Mouse (Mus musculus) embryo, embryonic 9.5 days (tissue): ENCODE data around the gene Mroh3.
A peak's percentile ranks its signal among the peaks of the same experiment; 100 is the strongest.

Source experiments
- DNase-seq: peaks from one replicate; pipeline ENCODE4 v3.0.0-alpha.2; 2017; ENCODE audit errors: extremely low spot score

The Mroh3 gene

DNA sequence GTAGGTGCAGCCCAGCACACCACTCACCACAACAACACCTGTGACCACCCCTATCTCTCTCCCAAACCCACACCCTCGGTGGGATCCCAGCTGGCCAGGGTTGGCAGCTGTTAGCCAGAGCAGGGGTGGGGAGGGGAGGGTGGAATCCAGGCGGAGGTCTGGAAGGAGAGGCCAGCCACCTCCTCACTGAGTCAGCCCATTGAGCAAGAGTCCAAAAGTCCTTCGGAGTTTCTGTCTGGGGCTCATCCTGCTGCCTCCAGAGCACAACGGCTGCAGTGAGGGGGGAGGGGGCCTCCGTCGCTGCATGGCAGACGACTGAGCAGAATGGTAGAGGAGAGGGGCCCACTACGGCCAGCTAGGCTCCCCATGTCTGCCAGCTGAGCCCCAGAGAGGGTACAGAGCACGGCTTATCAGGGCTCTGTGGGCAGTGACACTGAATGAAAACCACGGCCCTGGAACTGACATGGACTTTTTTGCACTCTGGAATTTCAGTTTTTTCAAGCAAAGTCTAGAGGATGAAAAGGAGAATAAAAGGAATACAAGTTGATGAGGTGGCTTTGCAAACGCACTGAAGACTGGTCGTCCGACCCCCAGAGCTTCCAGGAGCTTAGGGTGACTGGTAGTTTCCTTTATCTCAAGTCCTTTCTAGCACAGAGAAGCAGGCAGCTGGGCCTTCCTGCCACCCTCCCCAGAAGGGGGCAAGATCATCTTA is 15.9 kb upstream of the Mroh3 start:
- DNase-seq: peak; percentile 35

DNA sequence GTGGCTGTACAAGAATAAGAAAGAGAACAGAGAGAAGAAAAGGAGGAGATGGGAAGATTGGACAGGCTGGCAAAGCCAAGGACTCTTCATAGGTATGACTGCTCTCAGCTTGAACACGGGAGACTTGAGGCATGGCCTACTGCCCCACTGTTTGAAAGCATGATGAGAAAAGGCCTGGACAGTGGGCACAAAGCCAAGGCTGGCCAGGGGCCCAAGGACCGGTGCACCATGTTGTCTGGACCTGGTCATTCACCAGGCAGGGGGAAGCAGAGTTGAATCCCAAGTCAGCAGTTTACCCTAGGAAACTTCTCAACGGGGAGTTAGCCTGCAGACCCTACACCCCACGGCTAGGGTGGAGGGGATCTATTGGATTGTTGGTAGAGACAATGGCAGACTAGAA is 15.2 kb upstream of the Mroh3 start:
- DNase-seq: no peak

DNA sequence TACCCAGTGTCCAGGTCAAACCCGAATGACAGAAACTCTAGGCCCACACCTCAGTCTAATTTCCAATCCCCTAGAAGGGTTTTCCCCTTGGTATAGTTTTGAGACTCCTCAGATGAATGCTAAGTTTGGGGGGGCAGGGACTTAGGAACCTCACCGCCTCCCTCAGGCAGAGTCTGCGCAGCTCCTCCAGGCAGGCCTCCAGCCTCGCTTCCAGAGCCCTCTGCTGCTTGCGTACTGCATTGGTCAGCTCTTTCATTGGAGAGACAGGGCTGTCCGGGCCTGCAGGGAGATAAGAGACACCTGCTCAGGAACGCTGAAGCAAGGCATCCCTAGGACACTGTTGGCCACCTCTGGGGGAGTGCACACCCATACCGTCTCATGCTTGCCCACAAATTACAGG is 14.0 kb upstream of the Mroh3 start:
- DNase-seq: no peak

DNA sequence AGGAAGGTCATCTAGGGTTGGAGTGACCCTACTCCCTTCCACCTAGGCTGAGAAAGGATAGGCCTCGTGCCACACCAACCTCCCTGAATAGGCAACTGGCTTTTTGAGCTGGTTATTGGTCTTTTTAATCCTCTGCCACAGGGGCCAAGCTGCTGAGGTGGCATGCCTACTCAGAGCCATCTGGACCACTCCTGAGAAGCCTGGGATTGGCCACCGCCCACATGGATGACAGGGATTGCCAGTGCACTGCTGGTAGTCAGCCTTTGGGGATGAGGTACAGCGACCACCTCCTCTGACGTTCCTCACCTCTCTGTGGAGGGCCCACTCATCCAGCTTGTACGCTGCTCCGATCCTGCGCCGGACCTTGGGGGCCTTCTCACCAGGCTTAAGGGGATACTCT is 13.2 kb upstream of the Mroh3 start:
- DNase-seq: no peak

DNA sequence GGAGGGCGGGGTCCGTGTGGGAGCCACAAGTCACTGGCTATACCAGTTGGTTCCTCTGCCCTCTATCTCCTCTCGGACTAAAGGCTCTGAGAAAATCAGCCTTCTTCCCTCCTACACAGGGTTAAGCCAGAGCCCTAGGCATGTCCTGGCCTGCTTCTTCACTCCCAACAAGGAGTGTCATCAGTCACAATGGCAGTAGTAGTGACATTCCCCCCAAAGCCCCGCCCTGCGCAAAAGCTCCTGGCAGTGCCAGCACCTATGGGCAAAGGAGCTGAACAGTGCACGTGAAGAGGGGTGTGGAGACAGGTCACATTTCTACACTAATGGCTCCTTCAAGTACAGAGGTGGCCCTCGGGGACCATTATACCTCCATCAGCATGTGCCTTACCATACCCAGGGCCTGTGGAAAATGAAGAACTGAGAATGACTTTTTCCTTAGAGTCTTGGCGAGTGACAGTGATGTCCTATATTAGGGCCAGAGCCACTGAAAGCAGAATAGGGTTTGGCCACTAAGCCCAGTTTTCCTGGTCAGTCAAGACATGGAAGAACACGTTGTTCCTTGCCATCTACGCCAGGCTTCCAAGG is 11.2 kb upstream of the Mroh3 start:
- DNase-seq: no peak

DNA sequence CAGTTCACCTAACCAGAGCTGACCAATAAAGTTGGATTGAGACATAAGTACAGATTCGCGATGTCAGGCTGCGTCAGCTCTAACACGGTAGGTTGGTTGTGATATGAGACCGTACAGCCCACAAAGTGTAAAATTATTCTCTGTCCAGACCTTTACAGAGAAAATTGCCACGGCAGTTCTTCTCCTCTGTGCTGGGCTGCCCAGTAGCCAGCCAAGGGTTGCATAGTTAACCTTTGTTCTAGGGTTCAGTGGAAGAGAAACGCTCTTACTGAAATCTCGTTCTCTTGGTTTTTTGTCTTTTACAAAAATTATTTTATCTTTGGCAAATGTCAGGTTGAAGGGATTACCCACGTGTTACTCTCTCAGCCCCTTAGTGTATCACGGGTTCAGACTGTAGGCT is 9.8 kb upstream of the Mroh3 start:
- DNase-seq: no peak

DNA sequence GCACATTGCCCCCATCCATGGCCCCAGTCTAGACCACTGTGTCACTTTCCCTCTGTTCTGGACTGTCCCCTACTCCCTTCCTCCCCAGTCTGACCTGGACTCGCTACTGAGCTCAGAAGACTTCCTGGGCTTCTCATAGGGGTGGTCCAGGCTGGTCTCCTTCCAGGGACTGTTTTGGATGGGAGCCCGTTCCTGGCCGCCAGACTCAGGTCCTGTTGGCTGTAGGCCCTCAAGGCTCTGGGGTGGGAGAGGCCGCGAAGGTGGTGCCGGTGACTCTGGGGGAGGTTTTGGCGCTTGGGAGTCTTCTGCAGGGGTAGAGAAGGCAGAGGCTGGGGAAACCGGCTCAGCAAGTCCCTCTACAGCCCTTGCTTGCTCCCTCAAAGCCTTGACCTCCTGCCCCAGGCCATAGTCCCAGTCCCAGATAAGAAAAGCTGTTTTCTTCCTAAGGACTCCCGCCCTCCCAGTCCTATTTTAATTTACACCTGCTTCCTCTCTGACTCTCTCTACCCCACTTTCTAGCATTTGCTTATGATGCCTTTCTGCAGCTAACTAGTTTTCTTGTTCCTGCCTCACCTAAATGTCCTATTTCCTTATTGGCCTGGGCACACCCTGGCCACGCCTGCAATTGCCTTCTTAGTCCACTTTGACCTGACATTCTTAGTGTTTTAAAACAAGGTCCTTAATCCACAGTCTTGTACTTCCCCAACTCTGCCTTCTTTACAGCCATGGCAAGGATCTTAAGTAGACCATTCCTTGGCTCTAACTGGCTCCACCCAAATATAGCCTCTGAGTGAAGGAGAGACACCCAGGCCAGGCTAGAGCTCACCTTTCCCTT is 7.6 kb upstream of the Mroh3 start:
- no peak for DNase-seq

DNA sequence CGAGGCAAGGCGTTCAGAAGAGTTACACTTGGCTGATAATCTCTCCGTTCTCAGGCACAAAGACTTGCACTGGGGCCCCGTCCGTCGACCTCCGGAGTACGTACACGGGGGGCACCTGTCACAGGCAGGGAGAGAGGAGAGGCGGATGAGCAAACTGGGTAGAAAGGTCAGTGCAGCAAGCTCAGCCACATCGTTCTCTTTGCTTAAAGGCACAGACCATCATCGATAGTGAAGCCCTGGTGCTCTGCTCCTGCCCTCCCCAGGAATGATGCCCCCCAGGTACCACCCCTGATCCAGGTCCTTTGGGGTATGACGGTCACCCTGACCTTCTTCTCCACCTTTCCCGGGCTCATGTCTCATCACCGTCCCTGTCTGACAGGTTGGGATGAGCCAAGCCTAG is 1.7 kb upstream of the Mroh3 start:
- DNase-seq: no peak

DNA sequence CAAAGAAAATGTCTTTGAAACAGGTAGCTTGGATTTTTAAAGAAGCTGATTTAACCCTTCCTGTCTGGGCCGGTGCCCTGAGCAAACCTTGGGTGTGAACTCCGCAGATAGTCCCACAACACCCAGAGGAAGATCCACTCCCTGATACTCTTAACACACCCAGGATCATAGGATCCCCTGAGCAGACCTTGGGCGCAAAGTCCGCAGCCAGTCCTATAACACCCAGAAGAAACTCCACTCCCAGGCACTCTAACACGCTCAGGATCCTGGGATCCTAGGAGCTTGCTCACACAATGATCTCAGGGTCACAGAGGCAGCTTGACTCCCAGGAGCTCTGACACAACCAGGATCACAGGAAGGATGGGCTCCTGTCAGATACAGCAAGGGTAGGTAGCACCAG is 22.6 kb downstream of the Mroh3 start:
- no peak for DNase-seq

DNA sequence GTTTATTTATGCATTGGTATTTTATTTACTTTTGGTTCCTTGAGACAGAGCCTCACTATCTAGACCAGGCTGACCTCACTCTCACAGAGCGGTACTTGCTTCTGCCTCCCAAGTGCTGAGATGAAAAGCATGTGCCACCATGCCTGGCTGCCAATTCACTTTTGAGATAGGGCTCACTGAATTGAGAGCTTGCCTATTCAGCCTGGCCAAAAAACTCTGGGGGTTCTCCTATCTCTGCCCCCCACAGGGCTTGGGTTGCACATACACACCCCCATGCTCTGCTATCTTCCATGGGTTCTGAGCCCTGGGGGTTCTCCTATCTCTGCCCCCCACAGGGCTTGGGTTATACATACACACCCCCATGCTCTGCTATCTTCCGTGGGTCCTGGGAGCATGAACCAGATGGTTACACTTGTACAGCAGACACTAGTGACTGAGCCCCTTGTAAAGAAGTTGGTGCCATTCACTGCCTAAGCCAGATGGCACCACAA is 33.1 kb downstream of the Mroh3 start:
- DNase-seq: no peak

DNA sequence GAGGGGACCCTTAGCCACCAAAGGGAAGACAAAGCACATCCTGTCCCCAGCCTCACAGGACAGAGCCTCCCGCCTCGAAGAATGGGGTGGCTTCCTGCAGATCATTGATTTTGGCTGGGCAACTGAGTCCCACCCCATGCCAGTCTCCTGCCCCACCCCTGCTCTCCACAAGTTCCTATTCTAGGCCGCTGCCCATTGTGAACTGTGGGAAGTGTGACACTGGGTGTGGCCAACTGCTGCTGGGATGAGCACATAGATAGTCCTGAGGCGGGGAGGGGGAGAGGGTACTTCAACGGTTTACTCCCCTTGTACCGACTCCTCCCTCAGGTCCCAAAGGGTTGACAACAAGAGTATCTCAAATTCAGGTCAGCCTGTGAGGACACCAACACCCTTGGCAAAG is 33.9 kb downstream of the Mroh3 start:
- DNase-seq: no peak

DNA sequence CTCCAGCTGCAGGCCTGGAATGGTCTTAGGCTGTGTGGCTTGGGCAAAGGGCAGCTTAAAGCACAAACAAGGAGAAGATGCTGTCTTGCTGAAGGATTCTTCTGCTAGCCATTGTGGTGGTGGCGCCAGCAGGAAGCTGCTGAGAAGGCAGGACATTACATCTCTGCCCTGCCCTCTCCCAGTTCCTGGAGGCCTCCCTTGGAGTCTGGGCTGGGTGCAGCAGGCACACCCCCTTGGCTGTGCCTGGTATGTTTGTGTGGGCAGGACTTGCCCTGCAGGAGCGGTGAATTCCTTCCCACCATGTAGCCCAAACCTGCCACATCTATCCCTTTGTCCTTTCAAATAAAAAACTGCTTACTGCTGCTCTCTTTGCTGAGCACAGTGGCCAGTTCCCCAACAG is 35.5 kb downstream of the Mroh3 start:
- DNase-seq: no peak

DNA sequence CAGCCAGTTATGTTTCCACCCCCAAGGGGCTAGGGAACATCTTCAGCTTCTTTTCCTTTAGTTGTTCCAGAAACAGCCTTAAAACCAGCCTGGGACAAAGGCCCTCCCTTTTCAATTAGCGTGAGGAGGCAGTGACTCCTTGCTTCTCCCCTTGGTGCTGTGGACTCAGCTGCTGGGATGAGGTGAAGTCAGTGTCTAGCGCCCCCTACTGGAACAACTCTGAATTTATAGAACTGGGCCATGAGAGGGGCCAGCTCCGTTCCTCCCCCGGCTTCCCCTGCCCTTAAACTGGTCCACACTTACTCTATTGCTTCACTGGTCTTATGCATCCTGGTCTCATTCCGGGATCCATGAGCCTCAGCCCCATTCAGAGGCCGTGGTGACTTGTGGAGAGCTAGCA is 37.4 kb downstream of the Mroh3 start:
- peak; percentile 63 for DNase-seq

DNA sequence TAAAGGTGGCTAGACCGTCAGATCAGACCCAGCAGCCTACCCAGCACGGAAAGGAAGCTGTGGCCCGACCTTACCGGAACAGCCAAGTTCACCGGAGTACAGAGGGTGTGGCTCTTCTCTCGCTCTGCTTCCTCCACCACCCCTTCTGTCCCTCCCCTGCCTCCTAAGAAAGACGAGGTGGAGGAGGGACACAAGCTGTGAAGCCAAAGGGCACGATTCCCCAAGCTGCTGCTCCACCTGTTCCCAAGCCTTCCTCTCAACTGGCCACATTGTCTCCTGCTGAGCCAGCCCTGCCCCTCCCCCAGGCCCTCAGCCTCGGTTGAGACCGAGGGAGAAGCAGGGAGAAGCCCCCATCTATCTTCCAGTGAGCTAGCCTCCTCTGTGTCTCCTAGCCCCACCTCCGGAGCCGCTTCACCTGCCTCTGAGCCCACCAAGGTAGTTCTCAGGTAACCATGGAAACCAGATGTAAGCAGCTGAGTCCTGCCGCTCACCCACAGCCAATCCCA is 38.5 kb downstream of the Mroh3 start:
- DNase-seq: peak; percentile 40

DNA sequence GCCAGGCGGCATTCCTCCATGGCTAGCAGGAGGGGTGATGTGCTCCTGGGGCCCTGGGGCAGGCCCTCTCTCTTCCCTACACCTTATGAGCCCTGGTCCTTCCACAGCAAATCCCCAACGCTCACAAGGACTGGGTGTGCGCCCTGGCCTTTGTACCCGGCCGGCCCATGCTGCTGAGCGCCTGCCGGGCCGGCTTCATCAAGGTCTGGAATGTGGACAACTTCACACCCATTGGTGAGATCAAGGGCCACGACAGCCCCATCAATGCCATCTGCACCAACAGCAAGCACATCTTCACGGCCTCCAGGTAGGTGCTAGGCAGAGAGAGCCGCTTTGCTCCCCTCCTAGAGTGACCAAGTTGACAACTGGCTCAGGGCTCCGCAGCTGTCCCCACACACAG is 39.9 kb downstream of the Mroh3 start:
- no peak for DNase-seq

DNA sequence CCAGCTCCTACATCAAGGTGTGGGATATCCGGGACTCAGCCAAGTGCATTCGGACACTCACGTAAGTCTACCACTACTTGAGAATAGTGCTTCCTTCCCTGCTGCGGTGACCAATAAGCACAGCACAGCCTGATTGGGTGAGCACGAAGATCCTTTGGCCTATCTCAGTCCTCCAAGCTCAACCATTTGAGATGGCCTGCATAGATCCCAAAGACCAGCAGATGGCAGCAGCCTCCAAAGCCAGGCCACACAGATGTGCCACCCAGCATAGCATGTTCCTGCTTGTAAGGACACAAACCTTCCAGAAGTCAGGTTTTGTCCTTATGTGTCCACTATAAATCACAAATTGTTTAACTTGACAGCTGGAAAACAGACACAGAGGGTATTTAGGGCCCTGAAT is 42.5 kb downstream of the Mroh3 start:
- DNase-seq: peak; percentile 81

DNA sequence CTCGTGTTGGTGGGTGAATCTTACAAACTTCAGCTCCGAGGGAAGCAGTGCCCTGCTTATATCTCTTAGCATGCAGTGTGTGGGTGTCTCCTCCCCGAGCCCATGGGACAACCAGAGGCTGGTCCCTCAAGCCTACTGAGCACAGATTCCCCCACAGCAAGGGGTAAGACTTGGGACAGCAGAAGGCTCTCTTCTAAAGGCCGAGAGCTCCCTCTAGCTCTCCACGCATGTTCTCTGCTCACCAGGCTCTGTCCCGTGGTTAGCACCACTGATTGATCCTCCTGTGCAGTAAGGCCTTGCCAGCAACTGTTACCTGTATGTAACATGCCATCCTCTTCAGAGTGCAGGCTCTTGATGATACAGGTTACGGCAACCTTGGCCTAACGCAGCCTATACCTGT is 45.0 kb downstream of the Mroh3 start:
- no peak for DNase-seq

DNA sequence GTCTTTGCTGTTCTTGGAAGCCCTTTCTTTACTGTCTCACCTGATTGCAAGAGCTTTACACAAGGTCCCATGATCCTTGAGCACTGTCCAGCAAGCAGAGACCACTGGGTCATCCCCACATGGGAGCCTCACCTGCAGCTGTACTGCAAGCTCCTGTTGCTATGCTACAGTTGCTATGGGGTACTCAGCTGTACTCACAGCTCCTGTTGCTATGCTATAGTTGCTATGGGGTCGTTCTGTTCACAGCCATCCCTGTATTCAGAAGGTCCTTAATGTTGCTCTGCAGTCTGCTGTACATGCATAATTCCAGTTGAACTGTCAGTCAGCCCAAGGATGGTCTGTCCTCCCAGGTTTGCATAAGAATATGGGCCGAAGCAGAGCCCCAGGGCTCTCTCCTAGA is 47.2 kb downstream of the Mroh3 start:
- DNase-seq: no peak

DNA sequence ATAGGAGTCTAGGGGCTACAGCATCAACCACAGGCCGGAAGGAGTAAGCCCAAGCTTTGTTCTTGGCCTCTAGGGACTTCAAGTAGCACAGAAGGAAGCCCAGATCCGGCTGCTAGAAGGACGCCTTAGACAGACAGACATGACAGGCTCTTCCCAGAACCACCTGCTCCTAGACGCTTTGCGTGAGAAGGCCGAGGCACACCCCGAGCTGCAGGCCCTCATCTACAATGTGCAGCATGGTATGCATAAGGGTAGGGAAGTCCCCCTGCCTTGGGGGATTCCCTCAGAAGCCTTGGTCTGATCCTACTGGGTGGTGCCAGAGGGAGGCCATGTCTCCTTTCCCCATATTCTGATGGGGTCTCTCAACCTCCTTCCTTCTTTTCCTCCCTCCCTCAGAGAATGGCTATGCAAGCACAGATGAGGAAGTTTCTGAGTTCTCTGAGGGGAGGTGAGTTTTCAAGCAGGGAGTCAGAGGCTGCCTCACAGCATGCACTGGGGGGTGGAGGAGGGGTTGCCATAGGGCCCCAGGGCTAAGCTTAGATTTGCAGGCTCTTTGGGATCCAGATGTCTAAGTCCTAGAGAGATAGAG is 51.2 kb downstream of the Mroh3 start:
- DNase-seq: no peak

DNA sequence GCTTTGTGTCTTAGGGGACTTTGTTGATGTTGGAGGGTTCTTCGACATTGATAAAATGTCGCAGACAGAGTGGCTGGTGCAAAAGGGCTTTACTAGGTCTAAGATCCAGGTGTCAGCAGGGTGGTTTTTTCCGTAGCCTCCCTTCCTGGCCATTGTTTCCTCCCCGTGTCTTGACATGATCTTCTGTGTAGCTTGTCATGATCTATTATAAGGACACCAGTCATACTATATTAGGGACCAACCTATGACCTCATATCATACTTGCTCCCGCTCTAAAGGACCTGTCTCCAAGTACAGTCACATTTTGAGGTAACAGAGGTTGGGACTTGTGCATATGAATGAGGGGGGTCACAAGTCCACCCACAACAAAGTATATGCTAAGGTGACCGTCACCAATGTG is 51.7 kb downstream of the Mroh3 start:
- DNase-seq: no peak

DNA sequence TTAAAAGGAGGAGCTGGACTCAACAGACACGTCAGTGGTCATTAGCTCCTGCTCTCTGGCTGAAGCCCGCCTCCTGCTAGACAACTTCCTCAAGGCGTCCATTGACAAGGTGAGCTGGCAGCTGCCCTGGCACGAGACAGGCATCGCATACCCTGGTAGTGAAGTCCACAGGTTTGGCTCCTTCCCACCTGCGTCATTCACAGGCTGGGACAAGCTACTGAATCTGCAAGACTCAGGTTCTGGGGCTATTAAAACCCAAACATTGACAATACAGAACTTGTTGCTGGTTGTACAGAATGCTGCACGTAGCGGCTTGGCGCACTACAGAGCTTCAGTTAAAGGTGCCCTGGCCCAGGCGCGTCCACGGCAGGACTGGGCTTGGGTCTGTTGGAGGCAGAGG is 52.3 kb downstream of the Mroh3 start:
- no peak for DNase-seq

DNA sequence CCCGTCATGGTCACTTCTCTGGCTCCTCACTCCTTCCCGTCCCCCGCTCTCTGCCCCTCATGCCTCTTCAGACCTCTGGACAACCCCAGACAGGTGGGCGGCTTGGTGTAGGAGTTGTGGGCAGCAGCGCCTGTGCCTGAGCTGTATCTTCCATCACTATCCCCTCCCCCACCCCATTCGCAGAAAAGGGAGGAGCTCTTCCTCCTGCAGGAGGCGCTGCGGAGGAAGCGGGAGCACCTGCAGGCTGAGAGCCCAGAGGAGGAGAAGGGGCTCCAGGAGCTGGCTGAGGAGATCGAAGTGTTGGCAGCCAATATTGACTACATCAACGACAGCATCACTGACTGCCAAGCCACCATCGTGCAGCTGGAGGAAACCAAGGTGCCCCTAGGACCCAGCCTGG is 52.8 kb downstream of the Mroh3 start:
- DNase-seq: no peak
